Comparison of ENCODE assay signal across 10 mouse cellular contexts in genomic region chr3:158307415-158307814, GRCm38 (mm10).
"Had no signal": no experiment of that assay in that cellular context is flagged by ENCODE, and none has a peak within 500 bp of the region (broad histone marks: within the 10 kb centered on the region; RNA-seq: fewer than 3 reads in every experiment).

No protein-coding gene starts in this region.

- DNase-seq: kidney, adult 2 months; kidney, postnatal 25 days; layer of hippocampus, adult 9-11 months; liver; lung, adult 18-20 months; lung, postnatal 10 days; lung, postnatal 36 days; thymus, adult 2 months; thymus, postnatal 14 days; thymus, postnatal 4 days had no signal
